ENCODE assay signal across 9 mouse cellular contexts in the genomic region with DNA sequence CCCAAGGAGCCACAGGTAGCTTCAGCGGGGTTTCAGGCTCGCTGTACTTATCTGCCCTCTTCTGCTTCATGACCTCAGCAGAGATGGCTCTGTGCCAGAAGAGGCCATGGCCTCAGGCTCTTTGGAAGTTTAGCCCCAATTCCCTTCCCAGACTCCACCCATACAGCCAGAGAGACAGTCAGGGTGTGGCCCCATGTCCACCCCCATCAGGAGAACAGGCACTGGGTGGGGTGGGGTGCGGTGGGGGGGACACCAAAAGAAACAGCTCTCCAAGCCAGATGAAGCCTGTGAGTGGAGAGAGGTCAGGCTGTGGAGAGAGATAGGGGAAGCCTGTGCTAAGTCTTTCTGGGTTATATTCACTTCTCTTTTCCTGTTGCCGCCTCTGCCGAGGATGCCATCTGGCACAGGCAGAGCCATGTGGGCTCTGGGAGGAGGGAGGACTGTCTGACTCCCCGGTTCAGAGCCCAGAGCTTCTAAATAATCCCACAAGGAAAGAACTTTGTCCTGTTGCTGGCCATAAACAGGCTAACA. TPM values are rescaled to one million over a fixed set of nuclear protein-coding genes. Genes with fewer than 3 reads are reported as not detected.
A peak's percentile ranks its signal among the peaks of the same experiment; 100 is the strongest.
DNase-seq lines count a peak whose midpoint lies in the region; ATAC-seq and TF ChIP-seq lines count a peak whose summit lies in the region.
"Had no signal": no experiment of that assay in that cellular context is flagged by ENCODE, and none has a peak within 500 bp of the region (broad histone marks: within the 10 kb centered on the region; RNA-seq: fewer than 3 reads in every experiment).

No protein-coding gene starts in this region.

- 0 out of 2 replicates have a peak, but pooled peaks have one; percentile 2 for TF ChIP-seq EP300 in heart, adult 2 months (IDR thresholded peaks at IDR 0.05; ENCODE audit: insufficient read depth, low read depth, low read length)

- ATAC-seq in midbrain, embryonic 16.5 days: no peak

- peak in 1 of 2 experiments; percentile 44 for DNase-seq in spleen, adult 2 months (ENCODE audit: low read depth in 1 of 2, low spot score in 2 of 2)
- DNase-seq in spleen, postnatal 4 days (ENCODE audit: low spot score in 2 of 2): no peak
- DNase-seq in cerebellum, postnatal 14 days: peak; percentile 37 to 44
- peak; percentile 75 to 80 for DNase-seq in heart, adult 2 months
- peak; percentile 60 for DNase-seq in kidney, adult 18-20 months
- peak; percentile 54 for DNase-seq in liver
- DNase-seq in thymus, adult 2 months: peak; percentile 37

- peak overlapping the region; percentile 68 for H3K9ac ChIP-seq in heart, adult 2 months (ENCODE audit: low read depth, low read length)
- no peak overlapping the region for H3K9ac ChIP-seq in midbrain, embryonic 16.5 days (ENCODE audit: low read depth, low read length)

- peak overlapping the region; percentile 95 for H3K27ac ChIP-seq in spleen, adult 2 months (ENCODE audit: insufficient read depth, low read length)
- H3K27ac ChIP-seq in heart, adult 2 months: peak overlapping the region; percentile 93
- H3K27ac ChIP-seq in midbrain, embryonic 16.5 days (ENCODE audit: low read length): no peak overlapping the region
- H3K27ac ChIP-seq in thymus, adult 2 months (ENCODE audit: control insufficient read depth, insufficient read depth, low read length): peak overlapping the region; percentile 7; the same call in 1 of the 2 replicates

- TF ChIP-seq POLR2A in spleen, adult 2 months (IDR thresholded peaks at IDR 0.05; ENCODE audit: low read depth, low read length): no peak
- TF ChIP-seq POLR2A in heart, adult 2 months (IDR thresholded peaks at IDR 0.05; ENCODE audit: insufficient read depth, low read depth, low read length): peak; percentile 40; the same call in 1 of the 2 replicates
- no peak for TF ChIP-seq POLR2A in thymus, adult 2 months (IDR thresholded peaks at IDR 0.05; ENCODE audit: control insufficient read depth, extremely low read depth, insufficient read depth, low read length, poor library complexity)

- H3K79me2 ChIP-seq in heart, adult 2 months (replicated peaks; ENCODE audit: control insufficient read depth, insufficient read depth, low read length): no peaks in the 10 kb centered on the region

- H3K4me3 ChIP-seq in spleen, adult 2 months (ENCODE audit: extremely low read depth, insufficient read depth, insufficient read length): peak overlapping the region; percentile 90
- H3K4me3 ChIP-seq in heart, adult 2 months: peak overlapping the region; percentile 76
- no peak overlapping the region for H3K4me3 ChIP-seq in midbrain, embryonic 16.5 days (ENCODE audit: low read depth, low read length)
- peak overlapping the region; percentile 75 for H3K4me3 ChIP-seq in thymus, adult 2 months (ENCODE audit: control insufficient read depth, insufficient read depth, low read length)

- no peak for TF ChIP-seq CTCF in spleen, adult 2 months (IDR thresholded peaks at IDR 0.05; ENCODE audit: extremely low read depth, insufficient read depth, insufficient read length, insufficient replicate concordance)
- no peak for TF ChIP-seq CTCF in heart, adult 2 months (IDR thresholded peaks at IDR 0.05)
- TF ChIP-seq CTCF in thymus, adult 2 months (IDR thresholded peaks at IDR 0.05; ENCODE audit: borderline replicate concordance, control insufficient read depth, extremely low read depth, insufficient read depth, low read length, poor library complexity): no peak

- H3K9me3 ChIP-seq in midbrain, embryonic 16.5 days (replicated peaks; ENCODE audit: control insufficient read depth, low read length, poor library complexity, severe bottlenecking): no peaks in the 10 kb centered on the region

- intact Hi-C loops in heart, adult 2 months (cut with DNase I): loop anchor here (2.0 kb wide), 2 partner anchors 14 to 444 kb away; no protein-coding TSS in a partner anchor

- H3K27me3 ChIP-seq in spleen, adult 2 months (ENCODE audit: control insufficient read depth, insufficient read depth, low read length): no peaks in the 10 kb centered on the region
- no peaks in the 10 kb centered on the region for H3K27me3 ChIP-seq in heart, adult 2 months (ENCODE audit: control insufficient read depth, insufficient read depth, low read length)
- no peaks in the 10 kb centered on the region; the same call in 1 of the 2 replicates for H3K27me3 ChIP-seq in midbrain, embryonic 16.5 days (ENCODE audit: control insufficient read depth, insufficient read depth, low read depth, low read length)
- H3K27me3 ChIP-seq in thymus, adult 2 months (ENCODE audit: control insufficient read depth, insufficient read depth, low read length): no peaks in the 10 kb centered on the region

- peaks cover 16% of the 10 kb centered on the region for H3K36me3 ChIP-seq in spleen, adult 2 months (ENCODE audit: control insufficient read depth, insufficient read depth, low read length)
- H3K36me3 ChIP-seq in heart, adult 2 months (ENCODE audit: control insufficient read depth, insufficient read depth, low read length): no peaks in the 10 kb centered on the region
- H3K36me3 ChIP-seq in midbrain, embryonic 16.5 days (ENCODE audit: control insufficient read depth, insufficient read depth, low read length): no peaks in the 10 kb centered on the region
- peaks cover 2% of the 10 kb centered on the region for H3K36me3 ChIP-seq in thymus, adult 2 months (ENCODE audit: control insufficient read depth, insufficient read depth, low read length)

- H3K4me2 ChIP-seq in midbrain, embryonic 16.5 days (ENCODE audit: low read length): peak overlapping the region; percentile 54

- H3K4me1 ChIP-seq in spleen, adult 2 months (ENCODE audit: control insufficient read depth, insufficient read depth, insufficient read length): peaks cover 42% of the 10 kb centered on the region; the same call in 1 of the 2 replicates
- H3K4me1 ChIP-seq in heart, adult 2 months (ENCODE audit: control insufficient read depth, insufficient read depth, low read length): peaks cover 7% of the 10 kb centered on the region
- peaks cover 6% of the 10 kb centered on the region; the same call in 1 of the 2 replicates for H3K4me1 ChIP-seq in midbrain, embryonic 16.5 days (ENCODE audit: control insufficient read depth, insufficient read depth, low read length)
- peaks cover 39% of the 10 kb centered on the region for H3K4me1 ChIP-seq in thymus, adult 2 months (replicated peaks; ENCODE audit: control insufficient read depth, insufficient read depth, low read length)

- WGBS in spleen, adult 2 months: 2% methylated on average over 6 of the region's 6 CpGs
- WGBS in heart, adult 2 months: 13% methylated on average over 6 of the region's 6 CpGs
- 44% methylated on average over 6 of the region's 6 CpGs for WGBS in midbrain, embryonic 16.5 days
- WGBS in thymus, adult 2 months: 7% methylated on average over 6 of the region's 6 CpGs

RNA-seq across cellular contexts. Expression of gene Calhm2, which starts 1.0 kb away (rescaled TPM):
- polyA plus RNA-seq in spleen, adult 2 months (2012; rRNA removed): 46.0 and 53.8 TPM in 2 replicates
- 1 to 10 TPM; 3.7 to 4.5 TPM for total RNA-seq in heart, adult 2 months (2021)
- polyA plus RNA-seq in heart, adult 2 months (2012; rRNA removed): 7.1 and 7.5 TPM in 2 replicates
- polyA plus RNA-seq in midbrain, embryonic 16.5 days (2015; fragmentation: Nextera tagmentation; extraction: Ambion mirVana): 0.89 and 1.1 TPM in 2 replicates
- polyA plus RNA-seq in thymus, adult 2 months (2012; rRNA removed): 16.3 and 17.2 TPM in 2 replicates
- polyA plus RNA-seq: erythroblast, embryonic 14.5 days had no signal

RNA-seq across cellular contexts. Expression of gene Calhm1, which starts 6.9 kb away (rescaled TPM):
- 0.20 TPM in 1 of 2 replicates, not detected in the other for polyA plus RNA-seq in spleen, adult 2 months (2012; rRNA removed)
- total RNA-seq in heart, adult 2 months (2021): not detected
- polyA plus RNA-seq in heart, adult 2 months (2012; rRNA removed): not detected in 2 replicates
- not detected in 2 replicates for polyA plus RNA-seq in midbrain, embryonic 16.5 days (2015; fragmentation: Nextera tagmentation; extraction: Ambion mirVana)
- 0.13 TPM in 1 of 2 replicates, not detected in the other for polyA plus RNA-seq in thymus, adult 2 months (2012; rRNA removed)
- polyA plus RNA-seq: erythroblast, embryonic 14.5 days had no signal

RNA-seq across cellular contexts. Expression of gene Calhm3, which starts 20.4 kb away (rescaled TPM):
- polyA plus RNA-seq in spleen, adult 2 months (2012; rRNA removed): not detected in 2 replicates
- not detected for total RNA-seq in heart, adult 2 months (2021)
- not detected in 2 replicates for polyA plus RNA-seq in heart, adult 2 months (2012; rRNA removed)
- not detected in 2 replicates for polyA plus RNA-seq in midbrain, embryonic 16.5 days (2015; fragmentation: Nextera tagmentation; extraction: Ambion mirVana)
- polyA plus RNA-seq in thymus, adult 2 months (2012; rRNA removed): 0.45 and 1.1 TPM in 2 replicates
- polyA plus RNA-seq: erythroblast, embryonic 14.5 days had no signal

RNA-seq across cellular contexts. Expression of gene Neurl1a, which starts 41.5 kb away (rescaled TPM):
- polyA plus RNA-seq in spleen, adult 2 months (2012; rRNA removed): 2.6 and 3.1 TPM in 2 replicates
- 1 to 10 TPM; 1.5 to 1.7 TPM for total RNA-seq in heart, adult 2 months (2021)
- polyA plus RNA-seq in heart, adult 2 months (2012; rRNA removed): 1.1 and 2.5 TPM in 2 replicates
- polyA plus RNA-seq in midbrain, embryonic 16.5 days (2015; fragmentation: Nextera tagmentation; extraction: Ambion mirVana): 15.3 and 15.4 TPM in 2 replicates
- polyA plus RNA-seq in thymus, adult 2 months (2012; rRNA removed): 1.6 and 2.0 TPM in 2 replicates

RNA-seq across cellular contexts. Expression of gene Pdcd11, which starts 46.5 kb away (rescaled TPM):
- 9.6 and 9.7 TPM in 2 replicates for polyA plus RNA-seq in spleen, adult 2 months (2012; rRNA removed)
- 10 to 100 TPM; 11.8 to 12.4 TPM for total RNA-seq in heart, adult 2 months (2021)
- polyA plus RNA-seq in heart, adult 2 months (2012; rRNA removed): 5.5 and 7.7 TPM in 2 replicates
- polyA plus RNA-seq in midbrain, embryonic 16.5 days (2015; fragmentation: Nextera tagmentation; extraction: Ambion mirVana): 5.4 and 5.6 TPM in 2 replicates
- polyA plus RNA-seq in thymus, adult 2 months (2012; rRNA removed): 11.5 and 13.2 TPM in 2 replicates

Comparison
In these comparisons a context has a peak if more than half of its experiments do, and no peak if none do; other contexts are left out.
1. DNase-seq: peak in cerebellum, postnatal 14 days (2 of 2), heart, adult 2 months (2 of 2), kidney, adult 18-20 months (single experiment), liver (single experiment) and thymus, adult 2 months (single experiment); none in spleen, postnatal 4 days (0 of 2).